ENCODE assay signal across 16 mouse cellular contexts in genomic region chr10:117635078-117635771, GRCm38 (mm10).
"Had no signal": no experiment of that assay in that cellular context is flagged by ENCODE, and none has a peak within 500 bp of the region (broad histone marks: within the 10 kb centered on the region; RNA-seq: fewer than 3 reads in every experiment).

No protein-coding gene starts in this region.

- H3K27ac ChIP-seq: neural tube, embryonic 13.5 days; neural tube, embryonic 15.5 days; stomach, embryonic 15.5 days; stomach, postnatal 0 days had no signal

- H3K4me3 ChIP-seq: neural tube, embryonic 13.5 days; neural tube, embryonic 15.5 days; stomach, embryonic 15.5 days had no signal

- H3K36me3 ChIP-seq: neural tube, embryonic 13.5 days; neural tube, embryonic 15.5 days; stomach, embryonic 15.5 days had no signal

- H3K9ac ChIP-seq: neural tube, embryonic 13.5 days; neural tube, embryonic 15.5 days; stomach, embryonic 15.5 days had no signal

- H3K27me3 ChIP-seq: stomach, embryonic 15.5 days had no signal

- H3K4me1 ChIP-seq: neural tube, embryonic 13.5 days; neural tube, embryonic 15.5 days; stomach, embryonic 15.5 days had no signal

- DNase-seq: retina, postnatal 1 day; right cerebral cortex, adult 18-20 months; right cerebral cortex, postnatal 14 days; right cerebral cortex, postnatal 25 days; right cerebral cortex, postnatal 4 days; spleen, adult 18-20 months; thymus, adult 18-20 months; thymus, adult 2 months; thymus, postnatal 14 days; thymus, postnatal 25 days; thymus, postnatal 36 days; thymus, postnatal 4 days had no signal
